Mouse (Mus musculus) G1E (cell line): Measurements from ENCODE around the gene Aspn. TPM values are rescaled to one million over a fixed set of nuclear protein-coding genes. Genes with fewer than 3 reads are reported as not detected.

Experiments used
- ATAC-seq: 2 replicates; pipeline ENCODE4 v1.8.0; 2016; ENCODE audit warnings: mild to moderate bottlenecking; ENCODE audit not compliant: insufficient number of reproducible peaks, poor library complexity, low FRiP score, severe bottlenecking; ENCODE audit errors: extremely low read depth
- DNase-seq: peaks from one replicate; pipeline ENCODE4 v3.0.0; 2012; ENCODE audit warnings: low spot score
- H3K27me3 ChIP-seq: 2 replicates; pipeline ENCODE4 v1.6.1; 2012; ENCODE audit warnings: mild to moderate bottlenecking, low read length, inconsistent platforms; ENCODE audit not compliant: insufficient read depth
- H3K36me3 ChIP-seq: replicated peaks from 2 replicates; pipeline ENCODE3; 2012; ENCODE audit warnings: mild to moderate bottlenecking, inconsistent platforms
- H3K4me1 ChIP-seq: 2 replicates; pipeline ENCODE4 v1.6.1; 2012; ENCODE audit warnings: low read depth, low read length, inconsistent platforms, mixed read lengths; ENCODE audit not compliant: insufficient read depth
- H3K4me3 ChIP-seq: 2 replicates; pipeline ENCODE4 v1.5.1; 2012; ENCODE audit warnings: low read depth, mild to moderate bottlenecking, inconsistent platforms, low read length, moderate library complexity, mixed read lengths
- H3K9me3 ChIP-seq: replicated peaks from 2 replicates; pipeline ENCODE4 v1.6.1; 2012; ENCODE audit warnings: inconsistent platforms
- CTCF ChIP-seq: IDR thresholded peaks from 2 replicates; pipeline ENCODE4 v1.5.1; 2012; ENCODE audit warnings: low read depth, low read length, inconsistent platforms, mixed read lengths
- GATA1 ChIP-seq: IDR thresholded peaks from 2 replicates; pipeline ENCODE4 v1.6.1; 2012; ENCODE audit warnings: borderline replicate concordance, low read length, inconsistent platforms, mixed read lengths
- GATA2 ChIP-seq: IDR thresholded peaks from 2 replicates; pipeline ENCODE4 v1.6.1; 2012; ENCODE audit warnings: low read depth, low read length, inconsistent platforms, borderline replicate concordance
- POLR2AphosphoS5 ChIP-seq: IDR thresholded peaks from 2 replicates; pipeline ENCODE4 v1.6.1; 2012; ENCODE audit warnings: low read depth, low read length, inconsistent platforms; ENCODE audit not compliant: insufficient replicate concordance
- TAL1 ChIP-seq: conservative IDR thresholded peaks from 2 replicates; pipeline ENCODE4 v1.6.1; 2012; ENCODE audit warnings: low read depth, low read length, inconsistent platforms, mixed read lengths
- polyA plus RNA-seq: library from polyadenylated mRNA; stranded (reverse); fragments of >175 nt; gene quantifications from 2 replicates; pipeline ENCODE4 v1.2.3, GENCODE M21; 2012
- total RNA-seq, 2 experiments: library from RNA; stranded (forward) in 1 of 2; stranded (reverse) in 1 of 2; fragments of 200-1000 nt in 1 of 2; fragments of >200 nt in 1 of 2; fragmentation: Nextera tagmentation in 1 of 2; gene quantifications; 2 replicates each; pipeline ENCODE4 v1.2.3; 2014 to 2017

Gene Aspn
- total and polyA plus RNA-seq, 3 experiments: not detected

DNA sequence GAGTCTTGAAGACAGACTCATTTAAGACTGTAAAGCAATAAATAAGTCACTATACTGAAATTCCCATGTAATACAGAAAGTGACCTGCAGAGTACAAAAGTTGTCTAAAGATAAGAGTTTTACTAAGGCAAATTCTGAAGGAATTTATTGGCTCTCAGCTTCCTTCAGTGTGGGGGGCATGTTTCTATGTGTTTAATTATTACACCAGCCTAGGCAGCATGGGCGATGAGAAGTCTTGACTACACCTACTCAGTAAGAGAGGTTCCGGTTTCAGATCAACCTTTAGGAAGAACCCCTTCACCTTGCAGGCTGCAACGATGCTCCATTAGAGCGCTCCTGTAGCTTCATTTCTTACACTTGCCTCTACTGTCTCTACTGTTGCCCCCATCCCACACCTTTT lies 13.6 kb upstream of the Aspn start:
- Histone ChIP-seq H3K36me3 (peaks cover 11% of the 10 kb centered on the region), H3K4me3 (no peak overlapping the region), H3K4me1 (no peaks in the 10 kb centered on the region), H3K27me3 (no peaks in the 10 kb centered on the region), H3K9me3 (no peaks in the 10 kb centered on the region)
- no peak for DNase-seq
- no peak for ATAC-seq
- TF ChIP-seq POLR2AphosphoS5: no peak
- no peak for TF ChIP-seq TAL1
- TF ChIP-seq GATA2: no peak
- no peak for TF ChIP-seq GATA1
- TF ChIP-seq CTCF: no peak

DNA sequence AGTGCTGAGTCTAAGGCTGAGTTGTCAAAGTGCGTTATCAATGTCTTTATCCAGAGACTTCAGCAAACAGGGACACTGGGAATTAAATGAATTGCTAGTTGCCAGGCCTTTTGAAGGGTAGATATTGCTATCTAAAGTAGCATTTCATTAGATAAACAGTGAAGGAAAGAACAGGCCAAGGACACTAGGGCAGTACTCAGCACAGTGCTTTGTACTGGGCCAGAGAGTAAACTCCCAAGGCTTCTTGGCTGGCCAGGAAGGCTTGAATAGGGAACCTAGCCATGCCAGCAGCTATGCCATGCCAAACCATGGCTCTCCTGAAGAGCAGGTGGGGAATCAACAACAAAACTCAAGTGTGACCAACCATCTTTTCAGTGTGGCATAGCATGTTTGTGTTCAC lies 7.3 kb upstream of the Aspn start:
- H3K9me3 ChIP-seq: no peaks in the 10 kb centered on the region
- no peak for TF ChIP-seq GATA2
- no peak for TF ChIP-seq POLR2AphosphoS5
- TF ChIP-seq TAL1: no peak
- DNase-seq: no peak
- no peaks in the 10 kb centered on the region for H3K4me1 ChIP-seq
- no peak overlapping the region for H3K4me3 ChIP-seq
- ATAC-seq: no peak
- no peaks in the 10 kb centered on the region for H3K27me3 ChIP-seq
- peaks cover 7% of the 10 kb centered on the region for H3K36me3 ChIP-seq

DNA sequence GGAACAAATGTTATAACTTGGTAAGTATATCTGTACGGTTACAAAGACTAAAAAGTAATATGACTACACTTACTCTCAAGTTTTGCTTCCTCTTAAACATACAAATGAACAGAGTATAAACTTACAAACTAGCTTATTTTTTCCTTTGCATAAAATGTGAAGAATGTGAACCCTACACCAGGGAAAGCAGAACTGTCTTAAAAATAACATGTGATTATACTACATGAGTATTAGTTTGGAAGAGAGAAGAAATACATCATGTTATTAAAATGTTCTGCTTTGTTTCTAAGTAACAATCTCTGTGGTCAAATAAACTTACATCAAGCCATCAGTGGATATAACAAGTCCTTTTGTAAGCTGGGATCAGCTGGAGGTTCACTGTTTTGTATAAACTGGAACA lies 5.5 kb upstream of the Aspn start:
- no peaks in the 10 kb centered on the region for H3K27me3 ChIP-seq
- peaks cover 8% of the 10 kb centered on the region for H3K36me3 ChIP-seq
- no peaks in the 10 kb centered on the region for H3K4me1 ChIP-seq
- H3K9me3 ChIP-seq: no peaks in the 10 kb centered on the region
- ATAC-seq: no peak
- no peak overlapping the region for H3K4me3 ChIP-seq
- TF ChIP-seq TAL1: no peak
- no peak for TF ChIP-seq POLR2AphosphoS5
- TF ChIP-seq GATA2: no peak
- no peak for TF ChIP-seq CTCF
- TF ChIP-seq GATA1: no peak
- no peak for DNase-seq

DNA sequence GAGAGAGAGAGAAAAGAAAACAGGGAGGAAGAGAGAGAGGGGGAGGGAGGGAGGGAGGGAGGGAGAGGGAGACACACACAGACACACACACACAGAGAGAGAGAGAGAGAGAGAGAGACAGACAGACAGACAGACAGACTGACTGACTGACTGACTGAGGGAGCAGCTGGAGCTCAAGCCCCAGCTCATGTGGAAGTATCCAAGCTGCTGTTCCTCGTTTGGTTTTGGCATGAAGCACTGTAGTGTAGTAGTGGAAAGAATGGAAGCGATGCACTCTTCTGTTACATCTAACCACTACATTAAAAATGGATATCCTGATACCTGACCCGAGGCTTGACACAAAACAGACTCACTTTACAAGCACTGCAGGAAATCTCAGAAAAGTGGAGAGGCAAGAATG lies 1.4 kb downstream of the Aspn start:
- H3K4me3 ChIP-seq: no peak overlapping the region
- no peaks in the 10 kb centered on the region for H3K9me3 ChIP-seq
- H3K4me1 ChIP-seq: no peaks in the 10 kb centered on the region; the same call in 1 of the 2 replicates
- ATAC-seq (no peak), DNase-seq (no peak)
- H3K36me3 ChIP-seq: peaks cover 13% of the 10 kb centered on the region
- no peak for TF ChIP-seq CTCF
- no peak for TF ChIP-seq TAL1
- no peak for TF ChIP-seq POLR2AphosphoS5
- TF ChIP-seq GATA1: no peak
- no peak for TF ChIP-seq GATA2
- H3K27me3 ChIP-seq: no peaks in the 10 kb centered on the region

- ATAC-seq: no peak
- Histone ChIP-seq H3K4me3 (no peak overlapping the region), H3K27me3 (no peaks in the 10 kb centered on the region), H3K9me3 (no peaks in the 10 kb centered on the region), H3K36me3 (peaks cover 11% of the 10 kb centered on the region), H3K4me1 (no peaks in the 10 kb centered on the region; the same call in 1 of the 2 replicates)
- TF ChIP-seq POLR2AphosphoS5 (no peak), CTCF (no peak), GATA1 (no peak), GATA2 (no peak), TAL1 (no peak)
- DNase-seq: no peak
Observed at GRCm38 (mm10) chr13:49546517-49546916, 2.3 kb downstream of the Aspn start.

- no peaks in the 10 kb centered on the region for H3K27me3 ChIP-seq
- no peaks in the 10 kb centered on the region; the same call in 1 of the 2 replicates for H3K4me1 ChIP-seq
- ATAC-seq (no peak), DNase-seq (no peak)
- TF ChIP-seq GATA1: no peak
- no peak for TF ChIP-seq GATA2
- TF ChIP-seq POLR2AphosphoS5: no peak
- TF ChIP-seq TAL1: no peak
- TF ChIP-seq CTCF: no peak
- H3K9me3 ChIP-seq: no peaks in the 10 kb centered on the region
- H3K4me3 ChIP-seq: no peak overlapping the region
- H3K36me3 ChIP-seq: peaks cover 9% of the 10 kb centered on the region
Observed at GRCm38 (mm10) chr13:49547563-49548150, 3.4 kb downstream of the Aspn start.

GRCm38 (mm10) chr13:49549616-49550015 lies 5.4 kb downstream of the Aspn start:
- Histone ChIP-seq H3K27me3 (no peaks in the 10 kb centered on the region), H3K9me3 (no peaks in the 10 kb centered on the region), H3K4me1 (no peaks in the 10 kb centered on the region; the same call in 1 of the 2 replicates), H3K36me3 (peaks cover 9% of the 10 kb centered on the region), H3K4me3 (no peak overlapping the region)
- ATAC-seq (no peak), DNase-seq (no peak)
- TF ChIP-seq POLR2AphosphoS5 (no peak), CTCF (no peak), TAL1 (no peak), GATA2 (no peak), GATA1 (no peak)
